ENCODE assay signal across 9 mouse cellular contexts in the genomic region with DNA sequence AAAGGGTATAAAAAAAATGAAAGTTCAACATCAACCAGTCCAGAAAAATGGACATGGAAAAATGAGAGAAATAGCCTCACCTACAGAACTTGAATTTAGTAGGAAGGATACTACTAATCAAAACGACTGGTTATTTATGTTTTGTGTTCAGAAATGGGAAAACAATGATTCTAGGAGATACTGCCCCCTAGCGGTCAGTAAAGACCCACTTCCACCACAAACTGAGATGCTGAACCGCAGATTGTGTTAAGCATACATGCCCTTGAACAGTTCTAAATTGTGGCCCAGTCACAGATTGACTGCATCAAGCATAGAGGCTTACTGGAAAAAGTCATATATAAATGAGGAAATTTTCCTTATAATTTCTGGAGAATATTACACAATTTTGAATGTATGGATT.
A peak's percentile ranks its signal among the peaks of the same experiment; 100 is the strongest.
DNase-seq lines count a peak whose midpoint lies in the region; TF ChIP-seq lines count a peak whose summit lies in the region.
"Had no signal": no experiment of that assay in that cellular context is flagged by ENCODE, and none has a peak within 500 bp of the region (broad histone marks: within the 10 kb centered on the region; RNA-seq: fewer than 3 reads in every experiment).

No protein-coding gene starts in this region.

- H3K9ac ChIP-seq in CH12.LX (ENCODE audit: insufficient read depth, low read depth): no peak overlapping the region

- H3K4me1 ChIP-seq in CH12.LX (ENCODE audit: control insufficient read depth in 1 of 2, insufficient read depth in 2 of 2): peaks cover 0 to 3% of the 10 kb centered on the region in 2 experiments; a peak in 1 of 4 replicates

- peak; percentile 51 to 64 for TF ChIP-seq CTCF in CH12.LX (conservative IDR thresholded peaks at IDR 0.05 in 1 of 2, IDR thresholded peaks at IDR 0.05 in 1 of 2; ENCODE audit: low read depth in 2 of 2, low read length in 2 of 2)

- in situ Hi-C loops in CH12.LX (cut with MboI; ENCODE audit: low pct_ligation_motif_present, low pct_unique_long_range_greater_than_20kb, low sequenced_read_pairs): no loop called here

- dilution Hi-C loops in CH12.LX (cut with MboI; ENCODE audit: extremely low pct_ligation_motif_present, extremely low pct_unique_long_range_greater_than_20kb, low sequenced_read_pairs): no loop called here

- no peaks in the 10 kb centered on the region for H3K36me3 ChIP-seq in CH12.LX (replicated peaks in 1 of 2; ENCODE audit: control insufficient read depth in 1 of 2, insufficient read depth in 1 of 2, low read length in 1 of 2)

- no peak overlapping the region for H3K4me3 ChIP-seq in CH12.LX (replicated peaks in 1 of 3; ENCODE audit: low read depth in 2 of 3, low read length in 2 of 3, poor library complexity in 1 of 3)

- DNase-seq in adrenal gland, postnatal 14 days: peak; percentile 20
- no peak for DNase-seq in adrenal gland, adult 2 months
- DNase-seq in kidney, postnatal 10 days: peak; percentile 12
- DNase-seq in kidney, adult 8-10 months: no peak
- peak; percentile 59 for DNase-seq in CH12.LX (ENCODE audit: extremely low read depth)
- DNase-seq in embryo, embryonic 10 days (ENCODE audit: low spot score): peak; percentile 57
- no peak for DNase-seq in right cerebral cortex, postnatal 36 days (ENCODE audit: low spot score in 2 of 2)
- DNase-seq in left cerebral cortex, adult 11 months (ENCODE audit: low spot score): no peak
- DNase-seq: B cell, adult 2 months had no signal

- TF ChIP-seq EP300 in CH12.LX (IDR thresholded peaks at IDR 0.05; ENCODE audit: low read length): no peak

- H3K79me2 ChIP-seq in CH12.LX (replicated peaks; ENCODE audit: control insufficient read depth, extremely low read depth, insufficient read depth, poor library complexity, severe bottlenecking): no peaks in the 10 kb centered on the region

- no peak overlapping the region for H3K27ac ChIP-seq in CH12.LX (ENCODE audit: insufficient read depth, low read depth)

- no peak for TF ChIP-seq POLR2A in CH12.LX (IDR thresholded peaks at IDR 0.05; ENCODE audit: low read depth, low read length)

- H3K27me3 ChIP-seq in CH12.LX (replicated peaks): no peaks in the 10 kb centered on the region

- TF ChIP-seq RAD21 in CH12.LX (IDR thresholded peaks at IDR 0.05; ENCODE audit: low read depth, low read length): peak; percentile 51

- H3K4me2 ChIP-seq in CH12.LX (ENCODE audit: insufficient read depth, low read depth, poor library complexity, severe bottlenecking): no peak overlapping the region

- H3K9me3 ChIP-seq in CH12.LX (replicated peaks; ENCODE audit: low read length): no peaks in the 10 kb centered on the region

TF ChIP-seq in CH12.LX, 34 proteins besides CTCF, POLR2A, EP300 and RAD21:
- TF ChIP-seq SMC3 (IDR thresholded peaks at IDR 0.05; ENCODE audit: low read depth, low read length) (peak; percentile 47), ELF1 (IDR thresholded peaks at IDR 0.05; ENCODE audit: low read depth, low read length) (no peak), MAX (IDR thresholded peaks at IDR 0.05; ENCODE audit: low read length) (no peak), ZC3H11A (IDR thresholded peaks at IDR 0.05; ENCODE audit: low read depth, low read length) (no peak)
TF ChIP-seq in CH12.LX: peak in this region for 1.

Comparison
In these comparisons a context has a peak if more than half of its experiments do, and no peak if none do; other contexts are left out.
1. DNase-seq: peak in adrenal gland, postnatal 14 days (single experiment), kidney, postnatal 10 days (single experiment), CH12.LX (single experiment) and embryo, embryonic 10 days (single experiment); none in adrenal gland, adult 2 months (single experiment), kidney, adult 8-10 months (0 of 2), right cerebral cortex, postnatal 36 days (0 of 2) and left cerebral cortex, adult 11 months (single experiment).